Mouse (Mus musculus): ENCODE measurements at regions not wholly inside any gene's neighbourhood (a gene's known extent, or its start where the extent isn't known, plus 50 kb on each side); places are given as distances from the start of the nearest gene placed in this dataset. TPM values are rescaled to one million over a fixed set of nuclear protein-coding genes. Genes with fewer than 3 reads are reported as not detected.

GRCm38 (mm10) chr1:82168949-82169348 lies 64.0 kb upstream of the Gm9747 start:
- TF ChIP-seq POLR2A (IDR thresholded peaks at IDR 0.05; ENCODE audit: borderline replicate concordance, extremely low read depth, insufficient read depth, insufficient read length): no peak
- H3K4me2 ChIP-seq (replicated peaks; ENCODE audit: low read depth, low read length, severe bottlenecking): no peak overlapping the region
- no peaks in the 10 kb centered on the region for H3K36me3 ChIP-seq (ENCODE audit: control insufficient read depth, insufficient read depth, low read length)
- no peak overlapping the region for H3K9ac ChIP-seq (ENCODE audit: low read depth, low read length, severe bottlenecking)
- no peak overlapping the region for H3K4me3 ChIP-seq (replicated peaks; ENCODE audit: low read length)
- WGBS: 98% methylated on average over 2 of the region's 2 CpGs
- H3K27me3 ChIP-seq (ENCODE audit: control insufficient read depth, insufficient read depth, low read length): no peaks in the 10 kb centered on the region
- DNase-seq (ENCODE audit: low spot score) (no peak), ATAC-seq (ENCODE audit: low FRiP score, low read depth) (no peak)
- no peak overlapping the region for H3K27ac ChIP-seq (replicated peaks; ENCODE audit: low read depth, low read length)
- no peaks in the 10 kb centered on the region for H3K4me1 ChIP-seq (ENCODE audit: control insufficient read depth, insufficient read depth, low read length)
- H3K9me3 ChIP-seq (ENCODE audit: control insufficient read depth, low read length): no peaks in the 10 kb centered on the region

GRCm38 (mm10) chr1:82180427-82180826 lies 52.5 kb upstream of the Gm9747 start:
- Histone ChIP-seq H3K4me3 (replicated peaks; ENCODE audit: low read length) (no peak overlapping the region), H3K27ac (replicated peaks; ENCODE audit: low read depth, low read length) (no peak overlapping the region), H3K9me3 (ENCODE audit: control insufficient read depth, low read length) (no peaks in the 10 kb centered on the region), H3K36me3 (ENCODE audit: control insufficient read depth, insufficient read depth, low read length) (no peaks in the 10 kb centered on the region), H3K27me3 (ENCODE audit: control insufficient read depth, insufficient read depth, low read length) (no peaks in the 10 kb centered on the region), H3K9ac (ENCODE audit: low read depth, low read length, severe bottlenecking) (no peak overlapping the region), H3K4me2 (replicated peaks; ENCODE audit: low read depth, low read length, severe bottlenecking) (no peak overlapping the region), H3K4me1 (ENCODE audit: control insufficient read depth, insufficient read depth, low read length) (no peaks in the 10 kb centered on the region)
- WGBS: 68% methylated on average over 1 of the region's 1 CpGs
- ATAC-seq (ENCODE audit: low FRiP score, low read depth) (no peak), DNase-seq (ENCODE audit: low spot score) (no peak)
- no peak for TF ChIP-seq POLR2A (IDR thresholded peaks at IDR 0.05; ENCODE audit: borderline replicate concordance, extremely low read depth, insufficient read depth, insufficient read length)

Small RNAs in the stretch of these regions (microRNA-seq; reads per million reads assigned to microRNA genes)
- not detected for gene Mir6344

Measured in limb, embryonic 14.5 days (tissue).